Mouse (Mus musculus) common myeloid progenitor, adult 5-6 weeks (primary cell): ENCODE measurements around the gene Ccnb1. TPM values are rescaled to one million over a fixed set of nuclear protein-coding genes. Genes with fewer than 3 reads are reported as not detected.
"Not testable (repeated sequence)": the region's sequence is repeated elsewhere in the genome, so short reads cannot be mapped to it uniquely, and the experiment has no call there.

ENCODE experiments used
- ATAC-seq: replicated peaks from 2 replicates; pipeline ENCODE4 v1.8.0; 2016; ENCODE audit warnings: low read depth, mild to moderate bottlenecking, moderate TSS enrichment, inconsistent platforms; ENCODE audit not compliant: poor library complexity, severe bottlenecking
- total RNA-seq: library from RNA; stranded (forward); fragments of 200-1000, 187-1606 nt; gene quantifications from 2 replicates; pipeline ENCODE4 v1.2.3, GENCODE M21; 2017

Ccnb1 gene
- 152 and 167 TPM in 2 replicates for total RNA-seq

GRCm38 (mm10) chr13:100786414-100786867, at the start of gene Ccnb1:
Gene Ccnb1, minus strand, starts transcription at chr13:100786570.
- ATAC-seq = peak; percentile 97

- no peak for ATAC-seq
Measured at GRCm38 (mm10) chr13:100834777-100835176, 48.4 kb upstream of the Ccnb1 start.

- ATAC-seq = no peak
Measured at GRCm38 (mm10) chr13:100833640-100834002, 47.3 kb upstream of the Ccnb1 start.

- peak; percentile 91 for ATAC-seq
Measured at GRCm38 (mm10) chr13:100832741-100833639, 46.6 kb upstream of the Ccnb1 start, which contains the start of gene Slc30a5. Gene Slc30a5, minus strand, starts transcription at chr13:100833427.

GRCm38 (mm10) chr13:100832188-100832587, 45.8 kb upstream of the Ccnb1 start:
- ATAC-seq = peak; percentile 21

GRCm38 (mm10) chr13:100831123-100831522, 44.8 kb upstream of the Ccnb1 start:
- no peak for ATAC-seq

- ATAC-seq = no peak
Measured at GRCm38 (mm10) chr13:100825627-100826410, 39.4 kb upstream of the Ccnb1 start.

- ATAC-seq = no peak
Measured at GRCm38 (mm10) chr13:100824916-100825315, 38.5 kb upstream of the Ccnb1 start.

GRCm38 (mm10) chr13:100824306-100824705, 37.9 kb upstream of the Ccnb1 start:
- peak; percentile 82 for ATAC-seq

GRCm38 (mm10) chr13:100823863-100824262, 37.5 kb upstream of the Ccnb1 start:
- ATAC-seq = no peak

GRCm38 (mm10) chr13:100814451-100814850, 28.1 kb upstream of the Ccnb1 start:
- no peak for ATAC-seq

GRCm38 (mm10) chr13:100805776-100806175, 19.4 kb upstream of the Ccnb1 start:
- no peak for ATAC-seq

- ATAC-seq = no peak
Measured at GRCm38 (mm10) chr13:100797171-100797570, 10.8 kb upstream of the Ccnb1 start.

GRCm38 (mm10) chr13:100789083-100789482, 2.7 kb upstream of the Ccnb1 start:
- no peak for ATAC-seq

- not testable (repeated sequence) for ATAC-seq
Measured at GRCm38 (mm10) chr13:100788057-100788456, 1.7 kb upstream of the Ccnb1 start.

- no peak for ATAC-seq
Measured at GRCm38 (mm10) chr13:100787316-100788010, 1.1 kb upstream of the Ccnb1 start.

- peak; percentile 48 for ATAC-seq
Measured at GRCm38 (mm10) chr13:100785806-100786413, 460 bp downstream of the Ccnb1 start.

- peak; percentile 63 for ATAC-seq
Measured at GRCm38 (mm10) chr13:100777491-100777890, 8.9 kb downstream of the Ccnb1 start.

- no peak for ATAC-seq
Measured at GRCm38 (mm10) chr13:100776710-100777109, 9.7 kb downstream of the Ccnb1 start.

GRCm38 (mm10) chr13:100776056-100776419, 10.3 kb downstream of the Ccnb1 start:
- ATAC-seq = no peak
